Mouse (Mus musculus): ENCODE measurements around the gene 4922502D21Rik.

GRCm38 (mm10) chr6:129326568-129327150 lies 4.9 kb downstream of the 4922502D21Rik start:
- TF ChIP-seq POLR2A (IDR thresholded peaks at IDR 0.05; ENCODE audit: insufficient read depth, low read depth, low read length) = no peak
- TF ChIP-seq CTCF (IDR thresholded peaks at IDR 0.05; ENCODE audit: insufficient read depth, low read depth, low read length) = no peak
